Mouse (Mus musculus): ENCODE measurements at regions not wholly inside any gene's neighbourhood (a gene's known extent, or its start where the extent isn't known, plus 50 kb on each side); places are given as distances from the start of the nearest gene placed in this dataset.
"Not testable (repeated sequence)": the region's sequence is repeated elsewhere in the genome, so short reads cannot be mapped to it uniquely, and the experiment has no call there.

DNA sequence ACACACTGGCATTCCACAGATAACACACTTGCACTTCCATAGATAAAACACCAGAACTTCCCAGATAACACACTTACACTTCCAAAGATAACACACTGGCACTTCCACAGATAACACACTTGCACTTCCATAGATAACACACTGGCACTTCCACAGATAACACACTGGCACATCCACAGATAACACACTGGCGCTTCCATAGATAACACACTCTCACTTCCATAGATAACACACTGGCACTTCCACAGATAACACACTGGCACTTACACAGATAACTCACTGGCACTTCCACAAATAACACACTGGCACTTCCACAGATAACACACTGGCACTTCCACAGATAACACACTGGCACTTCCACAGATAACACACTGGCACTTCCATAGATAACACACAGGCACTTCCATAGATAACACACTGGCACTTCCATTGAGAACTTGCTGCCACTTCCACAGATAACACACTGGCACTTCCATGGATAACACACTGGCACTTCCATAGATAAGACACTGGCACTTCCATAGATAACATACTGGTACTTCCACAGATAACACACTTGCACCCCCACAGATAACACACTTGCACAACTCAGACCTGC is 170.0 kb upstream of the Afdn start:
- DNase-seq = not testable (repeated sequence)
